Mouse (Mus musculus) CH12.LX (cell line): ENCODE results near the gene Eif2d. TPM values are rescaled to one million over a fixed set of nuclear protein-coding genes. Genes with fewer than 3 reads are reported as not detected.

Experiments used
- DNase-seq: peaks from one replicate; pipeline ENCODE4 v3.0.0-alpha.2; 2013; ENCODE audit errors: extremely low read depth
- H3K27ac ChIP-seq: 2 replicates; pipeline ENCODE4 v1.5.1; 2012; ENCODE audit warnings: low read depth, mild to moderate bottlenecking, control low read depth, moderate library complexity; ENCODE audit not compliant: insufficient read depth
- H3K27me3 ChIP-seq: replicated peaks from 2 replicates; pipeline ENCODE3; 2012; ENCODE audit warnings: inconsistent platforms
- H3K36me3 ChIP-seq, 2 experiments: replicated peaks in 1 of 2; 2 replicates each; pipeline versions ENCODE3 to v1.6.1; 2012; ENCODE audit warnings: inconsistent platforms in 1 of 2, low read length in 1 of 2, mild to moderate bottlenecking in 1 of 2, mixed read lengths in 1 of 2, moderate library complexity in 1 of 2; ENCODE audit not compliant: control insufficient read depth in 1 of 2, insufficient read depth in 1 of 2
- H3K4me1 ChIP-seq, 2 experiments: 2 replicates each; pipeline ENCODE4 v1.6.1; 2012; ENCODE audit warnings: inconsistent platforms in 1 of 2, moderate library complexity in 1 of 2; ENCODE audit not compliant: insufficient read depth in 2 of 2, control insufficient read depth in 1 of 2
- H3K4me2 ChIP-seq: 2 replicates; pipeline ENCODE4 v1.6.1; 2012; ENCODE audit warnings: low read depth, mild to moderate bottlenecking, control low read depth; ENCODE audit not compliant: poor library complexity, insufficient read depth, severe bottlenecking
- H3K4me3 ChIP-seq, 3 experiments: fragments of 150-350 bp in 1 of 3; sonication (generic) in 1 of 3; replicated peaks in 1 of 3; 2 replicates each; pipeline versions ENCODE3 to v1.5.1; 2011 to 2012; ENCODE audit warnings: low read depth in 2 of 3, low read length in 2 of 3, mild to moderate bottlenecking in 2 of 3, moderate library complexity in 2 of 3, control low read depth in 1 of 3, improper control_type of control experiment in 1 of 3, inconsistent platforms in 1 of 3, mixed read lengths in 1 of 3; ENCODE audit not compliant: poor library complexity in 1 of 3
- H3K79me2 ChIP-seq: replicated peaks from 2 replicates; pipeline ENCODE4 v1.6.1; 2012; ENCODE audit warnings: mild to moderate bottlenecking, moderate library complexity; ENCODE audit not compliant: control insufficient read depth, poor library complexity, insufficient read depth, severe bottlenecking; ENCODE audit errors: extremely low read depth
- H3K9ac ChIP-seq: 2 replicates; pipeline ENCODE4 v1.6.1; 2012; ENCODE audit warnings: low read depth, mild to moderate bottlenecking, control low read depth, moderate library complexity; ENCODE audit not compliant: insufficient read depth
- H3K9me3 ChIP-seq: replicated peaks from 2 replicates; pipeline ENCODE3; 2012; ENCODE audit warnings: low read length, inconsistent platforms, mixed read lengths
- BHLHE40 ChIP-seq: IDR thresholded peaks from 2 replicates; pipeline ENCODE4 v1.6.1; 2011; ENCODE audit warnings: mild to moderate bottlenecking, low read depth, low read length, improper control_type of control experiment
- E2F4 ChIP-seq: IDR thresholded peaks from 2 replicates; pipeline ENCODE4 v1.6.1; 2011; ENCODE audit warnings: low read depth, low read length, improper control_type of control experiment; ENCODE audit not compliant: insufficient replicate concordance
- EP300 ChIP-seq: IDR thresholded peaks from 2 replicates; pipeline ENCODE4 v1.6.1; 2011; ENCODE audit warnings: low read length, improper control_type of control experiment
- ETS1 ChIP-seq: conservative IDR thresholded peaks from 2 replicates; pipeline ENCODE4 v1.6.1; 2012; ENCODE audit warnings: low read depth, mild to moderate bottlenecking, inconsistent platforms, low read length, improper control_type of control experiment, moderate library complexity
- IRF4 ChIP-seq: IDR thresholded peaks from 2 replicates; pipeline ENCODE4 v1.6.1; 2014; ENCODE audit warnings: low read depth, mild to moderate bottlenecking, inconsistent platforms, low read length, improper control_type of control experiment
- JUN ChIP-seq: IDR thresholded peaks from 2 replicates; pipeline ENCODE4 v1.6.1; 2011; ENCODE audit warnings: low read depth, mild to moderate bottlenecking, low read length, improper control_type of control experiment, moderate library complexity; ENCODE audit not compliant: insufficient read depth
- MAFK ChIP-seq: IDR thresholded peaks from 2 replicates; pipeline ENCODE4 v1.6.1; 2011; ENCODE audit warnings: low read length, improper control_type of control experiment; ENCODE audit not compliant: insufficient replicate concordance
- MEF2A ChIP-seq: IDR thresholded peaks from 2 replicates; pipeline ENCODE4 v1.6.1; 2014; ENCODE audit warnings: low read depth, mild to moderate bottlenecking, inconsistent platforms, low read length, improper control_type of control experiment, borderline replicate concordance
- MXI1 ChIP-seq: IDR thresholded peaks from 2 replicates; pipeline ENCODE4 v1.6.1; 2011; ENCODE audit warnings: mild to moderate bottlenecking, low read depth, low read length, improper control_type of control experiment
- NRF1 ChIP-seq: IDR thresholded peaks from 2 replicates; pipeline ENCODE4 v1.6.1; 2014; ENCODE audit warnings: low read depth, mild to moderate bottlenecking, inconsistent platforms, low read length, improper control_type of control experiment, moderate library complexity
- POLR2A ChIP-seq: IDR thresholded peaks from 2 replicates; pipeline ENCODE4 v1.6.1; 2011; ENCODE audit warnings: low read depth, mild to moderate bottlenecking, improper control_type of control experiment, low read length
- SMC3 ChIP-seq: IDR thresholded peaks from 2 replicates; pipeline ENCODE4 v1.6.1; 2011; ENCODE audit warnings: low read depth, low read length, improper control_type of control experiment
- TBP ChIP-seq: conservative IDR thresholded peaks from 2 replicates; pipeline ENCODE4 v1.6.1; 2011; ENCODE audit warnings: low read depth, low read length, improper control_type of control experiment
- TCF12 ChIP-seq: IDR thresholded peaks from 2 replicates; pipeline ENCODE4 v1.6.1; 2014; ENCODE audit warnings: low read depth, mild to moderate bottlenecking, inconsistent platforms, low read length, improper control_type of control experiment
- UBTF ChIP-seq: IDR thresholded peaks from 2 replicates; pipeline ENCODE4 v1.6.1; 2012; ENCODE audit warnings: low read depth, mild to moderate bottlenecking, inconsistent platforms, low read length, improper control_type of control experiment, moderate library complexity
- USF1 ChIP-seq: IDR thresholded peaks from 2 replicates; pipeline ENCODE4 v1.6.1; 2014; ENCODE audit warnings: low read depth, mild to moderate bottlenecking, inconsistent platforms, low read length, improper control_type of control experiment
- ZKSCAN1 ChIP-seq: IDR thresholded peaks from 2 replicates; pipeline ENCODE4 v1.6.1; 2012; ENCODE audit warnings: low read depth, inconsistent platforms, low read length, improper control_type of control experiment, borderline replicate concordance
- ZMIZ1 ChIP-seq: IDR thresholded peaks from 2 replicates; pipeline ENCODE4 v1.6.1; 2012; ENCODE audit warnings: low read depth, mild to moderate bottlenecking, inconsistent platforms, low read length, improper control_type of control experiment
- dilution Hi-C: fragments of 300-500 bp; cut with MboI; formaldehyde crosslinking; loops from 2 replicates; pipeline ENCODE4 v1.14.3; 2020; ENCODE audit warnings: low sequenced_read_pairs; ENCODE audit not compliant: extremely low pct_unique_long_range_greater_than_20kb, extremely low pct_ligation_motif_present
- in situ Hi-C: fragments of 300-500 bp; cut with MboI; formaldehyde crosslinking; loops from 3 replicates; pipeline ENCODE4 v1.14.3; 2019; ENCODE audit warnings: low sequenced_read_pairs, low pct_ligation_motif_present, low pct_unique_long_range_greater_than_20kb, mixed read lengths
- polyA plus RNA-seq: library from polyadenylated mRNA; unstranded; fragments of >175 nt; gene quantifications from 2 replicates; pipeline ENCODE4 v1.2.1, GENCODE M21; 2012; ENCODE audit warnings: low read depth; ENCODE audit not compliant: insufficient read length
- total RNA-seq, 2 experiments: library from RNA; depleted of rRNA; stranded (reverse); fragments of 300-350 nt in 1 of 2; fragments of >200 nt in 1 of 2; gene quantifications; 2 replicates each; pipeline ENCODE4 v1.2.3; 2012 to 2014

Eif2d gene
- total and polyA plus RNA-seq, 3 experiments, result 46.9 to 57.2 (median 53.0) TPM

DNA sequence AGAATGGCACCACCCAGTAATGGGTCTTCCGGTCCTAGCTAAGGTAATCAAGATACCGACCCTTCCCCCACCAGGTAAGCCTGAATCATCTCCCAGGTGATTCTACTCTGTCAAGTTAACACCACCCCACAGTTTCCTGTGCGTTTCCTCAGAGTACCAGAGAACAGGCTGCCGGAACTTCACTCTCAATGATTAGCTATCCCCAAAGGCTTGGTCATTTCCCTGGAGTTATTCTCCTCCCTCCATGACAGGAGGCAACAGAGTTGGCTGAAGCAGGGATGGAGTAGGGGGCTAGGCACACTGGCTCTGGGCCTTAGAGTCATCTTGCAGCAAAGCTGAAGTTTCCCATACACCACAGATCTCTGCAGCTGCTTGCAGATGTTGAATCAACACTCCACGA lies 34.9 kb downstream of the Eif2d start:
- no peak overlapping the region for H3K4me3 ChIP-seq
- H3K27ac ChIP-seq, result no peak overlapping the region
- peaks cover 14 to 70% of the 10 kb centered on the region in 2 experiments for H3K36me3 ChIP-seq
- dilution Hi-C loops, result no loop called here
- no peak for DNase-seq
- in situ Hi-C loops, result no loop called here
- TF ChIP-seq SMC3 (no peak), TBP (no peak), UBTF (no peak), ZKSCAN1 (no peak), ZMIZ1 (no peak), TCF12 (no peak), USF1 (no peak), MXI1 (no peak), POLR2A (no peak), E2F4 (no peak), JUN (no peak)
- H3K27me3 ChIP-seq, result no peaks in the 10 kb centered on the region
- peaks cover 21 to 88% of the 10 kb centered on the region in 2 experiments for H3K4me1 ChIP-seq
- H3K79me2 ChIP-seq, result 0 out of 2 replicates have a peak, but pooled peaks cover 3% of the 10 kb centered on the region
- H3K4me2 ChIP-seq, result no peak overlapping the region
- no peak overlapping the region for H3K9ac ChIP-seq
- H3K9me3 ChIP-seq, result no peaks in the 10 kb centered on the region

DNA sequence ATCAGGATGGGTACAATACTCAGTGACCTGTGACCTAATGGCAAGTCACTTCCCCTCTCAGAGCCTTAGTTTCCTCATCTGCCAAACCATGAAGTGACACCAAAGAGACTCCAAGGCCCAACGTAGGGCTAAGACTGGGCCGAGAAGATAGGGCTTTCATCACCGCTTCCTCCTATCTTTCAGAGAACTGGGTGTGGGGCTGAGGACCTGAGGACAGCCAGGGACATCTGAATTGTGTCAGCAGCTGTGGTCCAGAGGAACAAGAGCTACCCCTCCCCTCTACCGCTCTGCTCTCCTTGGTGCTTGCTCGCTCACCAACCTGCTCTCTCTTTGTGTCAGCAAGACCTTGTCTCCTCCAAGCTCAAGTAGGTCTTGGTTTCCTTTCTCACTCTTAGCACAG lies 35.7 kb downstream of the Eif2d start:
- Histone ChIP-seq H3K27me3 (no peaks in the 10 kb centered on the region), H3K9me3 (no peaks in the 10 kb centered on the region), H3K4me1 (peaks cover 21 to 88% of the 10 kb centered on the region in 2 experiments), H3K79me2 (0 out of 2 replicates have a peak, but pooled peaks cover 3% of the 10 kb centered on the region), H3K4me3 (no peak overlapping the region), H3K36me3 (peaks cover 11 to 69% of the 10 kb centered on the region in 2 experiments), H3K9ac (no peak overlapping the region), H3K4me2 (peak overlapping the region; percentile 24), H3K27ac (peak overlapping the region; percentile 45; the same call in 1 of the 2 replicates)
- DNase-seq, result peak; percentile 39
- TF ChIP-seq IRF4 (peak; percentile 34; the same call in 1 of the 2 replicates), EP300 (peak; percentile 41; the same call in 1 of the 2 replicates), MAFK (no peak), SMC3 (0 out of 2 replicates have a peak, but pooled peaks have one; percentile 2), MEF2A (no peak), ETS1 (no peak; the same call in 1 of the 2 replicates), NRF1 (peak; percentile 16; the same call in 1 of the 2 replicates), BHLHE40 (0 out of 2 replicates have a peak, but pooled peaks have one; percentile 9)
- in situ Hi-C loops (no loop called here), dilution Hi-C loops (no loop called here)
